Mouse (Mus musculus): ENCODE measurements at regions not wholly inside any gene's neighbourhood (a gene's known extent, or its start where the extent isn't known, plus 50 kb on each side); places are given as distances from the start of the nearest gene placed in this dataset.

- in situ Hi-C loops (cut with MboI; ENCODE audit: low sequenced_read_pairs in 2 of 2, unreplicated experiment in 2 of 2): no loop called here
- DNase-seq (ENCODE audit: low read depth, low spot score): no peak
- Histone ChIP-seq H3K9ac (ENCODE audit: insufficient read depth, low read depth, low read length, poor library complexity, severe bottlenecking) (no peak overlapping the region), H3K9me3 (ENCODE audit: control insufficient read depth, insufficient read depth, low read depth, low read length) (no peaks in the 10 kb centered on the region), H3K4me1 (ENCODE audit: control insufficient read depth in 2 of 2, insufficient read depth in 2 of 2, low read length in 2 of 2, poor library complexity in 1 of 2) (peaks cover 2% of the 10 kb centered on the region in 2 experiments; a peak in 2 of 4 replicates), H3K4me3 (ENCODE audit: insufficient read depth in 1 of 2, low read depth in 1 of 2, low read length in 2 of 2, poor library complexity in 1 of 2, severe bottlenecking in 1 of 2) (no peak overlapping the region), H3K27ac (ENCODE audit: insufficient read depth, low read depth, low read length, poor library complexity, severe bottlenecking) (no peak overlapping the region), H3K36me3 (ENCODE audit: control insufficient read depth, insufficient read depth, low read length, poor library complexity, severe bottlenecking) (no peaks in the 10 kb centered on the region)
- TF ChIP-seq CHD2 (IDR thresholded peaks at IDR 0.05; ENCODE audit: low read depth, low read length): no peak
- TF ChIP-seq MAFK (IDR thresholded peaks at IDR 0.05; ENCODE audit: insufficient read depth, low read depth, low read length): no peak
- no peak for TF ChIP-seq HCFC1 (IDR thresholded peaks at IDR 0.05; ENCODE audit: borderline replicate concordance, insufficient read depth, low read length)
- TF ChIP-seq ZNF384 (IDR thresholded peaks at IDR 0.05; ENCODE audit: low read depth, low read length): no peak
- no peak for TF ChIP-seq ZC3H11A (IDR thresholded peaks at IDR 0.05; ENCODE audit: borderline replicate concordance, low read depth, low read length)
These were observed 216.2 kb upstream of the Serp2 start for GRCm38 (mm10) chr14:76772781-76773438.

GRCm38 (mm10) chr14:76770106-76770505, 213.4 kb upstream of the Serp2 start:
- no peaks in the 10 kb centered on the region for H3K36me3 ChIP-seq (ENCODE audit: control insufficient read depth, insufficient read depth, low read length, poor library complexity, severe bottlenecking)
- no peaks in the 10 kb centered on the region for H3K9me3 ChIP-seq (ENCODE audit: control insufficient read depth, insufficient read depth, low read depth, low read length)
- no peak for TF ChIP-seq HCFC1 (IDR thresholded peaks at IDR 0.05; ENCODE audit: borderline replicate concordance, insufficient read depth, low read length)
- no peak for DNase-seq (ENCODE audit: low read depth, low spot score)
- no peak overlapping the region for H3K4me3 ChIP-seq (ENCODE audit: insufficient read depth in 1 of 2, low read depth in 1 of 2, low read length in 2 of 2, poor library complexity in 1 of 2, severe bottlenecking in 1 of 2)
- in situ Hi-C loops (cut with MboI; ENCODE audit: low sequenced_read_pairs in 2 of 2, unreplicated experiment in 2 of 2): no loop called here
- no peak overlapping the region for H3K9ac ChIP-seq (ENCODE audit: insufficient read depth, low read depth, low read length, poor library complexity, severe bottlenecking)
- no peak overlapping the region for H3K27ac ChIP-seq (ENCODE audit: insufficient read depth, low read depth, low read length, poor library complexity, severe bottlenecking)
- H3K4me1 ChIP-seq (ENCODE audit: control insufficient read depth in 2 of 2, insufficient read depth in 2 of 2, low read length in 2 of 2, poor library complexity in 1 of 2): peaks cover 4 to 5% of the 10 kb centered on the region in 2 experiments; a peak in 3 of 4 replicates

- peaks cover 3 to 13% of the 10 kb centered on the region in 2 experiments; a peak in 2 of 4 replicates for H3K4me1 ChIP-seq (ENCODE audit: control insufficient read depth in 2 of 2, insufficient read depth in 2 of 2, low read length in 2 of 2, poor library complexity in 1 of 2)
- DNase-seq (ENCODE audit: low read depth, low spot score): no peak
- no peak overlapping the region for H3K4me3 ChIP-seq (ENCODE audit: insufficient read depth in 1 of 2, low read depth in 1 of 2, low read length in 2 of 2, poor library complexity in 1 of 2, severe bottlenecking in 1 of 2)
- in situ Hi-C loops (cut with MboI; ENCODE audit: low sequenced_read_pairs in 2 of 2, unreplicated experiment in 2 of 2): no loop called here
- H3K9ac ChIP-seq (ENCODE audit: insufficient read depth, low read depth, low read length, poor library complexity, severe bottlenecking): no peak overlapping the region
- no peaks in the 10 kb centered on the region for H3K36me3 ChIP-seq (ENCODE audit: control insufficient read depth, insufficient read depth, low read length, poor library complexity, severe bottlenecking)
- TF ChIP-seq ZNF384 (IDR thresholded peaks at IDR 0.05; ENCODE audit: low read depth, low read length): no peak
- TF ChIP-seq ZC3H11A (IDR thresholded peaks at IDR 0.05; ENCODE audit: borderline replicate concordance, low read depth, low read length): no peak
- TF ChIP-seq CHD2 (IDR thresholded peaks at IDR 0.05; ENCODE audit: low read depth, low read length): no peak
- no peak for TF ChIP-seq HCFC1 (IDR thresholded peaks at IDR 0.05; ENCODE audit: borderline replicate concordance, insufficient read depth, low read length)
- no peak for TF ChIP-seq MAFK (IDR thresholded peaks at IDR 0.05; ENCODE audit: insufficient read depth, low read depth, low read length)
- no peaks in the 10 kb centered on the region for H3K9me3 ChIP-seq (ENCODE audit: control insufficient read depth, insufficient read depth, low read depth, low read length)
- H3K27ac ChIP-seq (ENCODE audit: insufficient read depth, low read depth, low read length, poor library complexity, severe bottlenecking): no peak overlapping the region
These were observed 210.6 kb upstream of the Serp2 start for GRCm38 (mm10) chr14:76767301-76767700.

GRCm38 (mm10) chr14:76766186-76766713, 209.6 kb upstream of the Serp2 start:
- H3K27ac ChIP-seq (ENCODE audit: insufficient read depth, low read depth, low read length, poor library complexity, severe bottlenecking): no peak overlapping the region
- no peak for DNase-seq (ENCODE audit: low read depth, low spot score)
- TF ChIP-seq HCFC1 (IDR thresholded peaks at IDR 0.05; ENCODE audit: borderline replicate concordance, insufficient read depth, low read length) (no peak), ZNF384 (IDR thresholded peaks at IDR 0.05; ENCODE audit: low read depth, low read length) (no peak), CHD2 (IDR thresholded peaks at IDR 0.05; ENCODE audit: low read depth, low read length) (no peak), MAFK (IDR thresholded peaks at IDR 0.05; ENCODE audit: insufficient read depth, low read depth, low read length) (no peak), ZC3H11A (IDR thresholded peaks at IDR 0.05; ENCODE audit: borderline replicate concordance, low read depth, low read length) (no peak)
- no peaks in the 10 kb centered on the region for H3K9me3 ChIP-seq (ENCODE audit: control insufficient read depth, insufficient read depth, low read depth, low read length)
- in situ Hi-C loops (cut with MboI; ENCODE audit: low sequenced_read_pairs in 2 of 2, unreplicated experiment in 2 of 2): no loop called here
- no peak overlapping the region for H3K9ac ChIP-seq (ENCODE audit: insufficient read depth, low read depth, low read length, poor library complexity, severe bottlenecking)
- peaks cover 3 to 13% of the 10 kb centered on the region in 2 experiments; a peak in 2 of 4 replicates for H3K4me1 ChIP-seq (ENCODE audit: control insufficient read depth in 2 of 2, insufficient read depth in 2 of 2, low read length in 2 of 2, poor library complexity in 1 of 2)
- no peak overlapping the region for H3K4me3 ChIP-seq (ENCODE audit: insufficient read depth in 1 of 2, low read depth in 1 of 2, low read length in 2 of 2, poor library complexity in 1 of 2, severe bottlenecking in 1 of 2)
- H3K36me3 ChIP-seq (ENCODE audit: control insufficient read depth, insufficient read depth, low read length, poor library complexity, severe bottlenecking): no peaks in the 10 kb centered on the region
